Mouse (Mus musculus): ENCODE results near the gene Vash1.

- no peak for TF ChIP-seq CTCF (IDR thresholded peaks at IDR 0.05; ENCODE audit: borderline replicate concordance, insufficient read depth, low read depth, low read length)
- no peak for TF ChIP-seq POLR2A (IDR thresholded peaks at IDR 0.05; ENCODE audit: borderline replicate concordance, insufficient read depth, low read length)
Measured at GRCm38 (mm10) chr12:86719961-86720639, 41.6 kb downstream of the Vash1 start.

Measured in cerebellum, adult 2 months (tissue).